Mouse (Mus musculus) MEL (cell line): ENCODE results near the gene Gabpa.

Experiments used
- CHD1 ChIP-seq: IDR thresholded peaks from 2 replicates; pipeline ENCODE4 v1.6.1; 2012; ENCODE audit warnings: low read depth, mild to moderate bottlenecking, inconsistent platforms, low read length, improper control_type of control experiment
- CHD2 ChIP-seq: IDR thresholded peaks from 2 replicates; pipeline ENCODE4 v1.6.1; 2011; ENCODE audit warnings: low read length, improper control_type of control experiment
- CTCF ChIP-seq, 3 experiments: IDR thresholded peaks in 2 of 3; conservative IDR thresholded peaks in 1 of 3; 2 replicates each; pipeline ENCODE4 v1.5.1; 2011 to 2012; ENCODE audit warnings: low read length in 3 of 3, low read depth in 2 of 3, mild to moderate bottlenecking in 2 of 3, improper control_type of control experiment in 1 of 3, inconsistent platforms in 1 of 3, mixed read lengths in 1 of 3, moderate library complexity in 1 of 3; ENCODE audit not compliant: control insufficient read depth in 1 of 3, insufficient read depth in 1 of 3, poor library complexity in 1 of 3, severe bottlenecking in 1 of 3
- EP300 ChIP-seq, 2 experiments: IDR thresholded peaks; 2 replicates each; pipeline ENCODE4 v1.6.1; 2011; ENCODE audit warnings: improper control_type of control experiment in 2 of 2, low read length in 2 of 2, low read depth in 1 of 2, mild to moderate bottlenecking in 1 of 2
- MXI1 ChIP-seq: IDR thresholded peaks from 2 replicates; pipeline ENCODE4 v1.6.1; 2011; ENCODE audit warnings: mild to moderate bottlenecking, low read depth, low read length, improper control_type of control experiment
- NRF1 ChIP-seq: IDR thresholded peaks from 2 replicates; pipeline ENCODE4 v1.6.1; 2014; ENCODE audit warnings: low read depth, mild to moderate bottlenecking, inconsistent platforms, low read length, improper control_type of control experiment, moderate library complexity; ENCODE audit not compliant: poor library complexity, insufficient read depth, severe bottlenecking
- POLR2A ChIP-seq, 2 experiments: IDR thresholded peaks; 2 replicates each; pipeline ENCODE4 v1.6.1; 2011 to 2012; ENCODE audit warnings: low read length in 2 of 2, mild to moderate bottlenecking in 2 of 2, control low read depth in 1 of 2, improper control_type of control experiment in 1 of 2, low read depth in 1 of 2, moderate library complexity in 1 of 2; ENCODE audit not compliant: control insufficient read depth in 1 of 2, insufficient read depth in 1 of 2, poor library complexity in 1 of 2
- POLR2AphosphoS5 ChIP-seq: IDR thresholded peaks from 2 replicates; pipeline ENCODE4 v1.6.1; 2012; ENCODE audit warnings: low read depth, borderline replicate concordance, mild to moderate bottlenecking, inconsistent platforms, low read length, moderate library complexity, mixed read lengths
- RCOR1 ChIP-seq: IDR thresholded peaks from 2 replicates; pipeline ENCODE4 v1.6.1; 2012; ENCODE audit warnings: low read depth, mild to moderate bottlenecking, inconsistent platforms, low read length, improper control_type of control experiment
- TAL1 ChIP-seq: IDR thresholded peaks from 2 replicates; pipeline ENCODE4 v1.6.1; 2012; ENCODE audit warnings: mild to moderate bottlenecking, inconsistent platforms, low read length, moderate library complexity, mixed read lengths
- USF1 ChIP-seq: IDR thresholded peaks from 2 replicates; pipeline ENCODE4 v1.6.1; 2014; ENCODE audit warnings: low read depth, mild to moderate bottlenecking, inconsistent platforms, low read length, improper control_type of control experiment, moderate library complexity
- USF2 ChIP-seq, 2 experiments: IDR thresholded peaks; 2 replicates each; pipeline ENCODE4 v1.6.1; 2011 to 2012; ENCODE audit warnings: improper control_type of control experiment in 2 of 2, low read length in 2 of 2, borderline replicate concordance in 1 of 2, inconsistent platforms in 1 of 2, low read depth in 1 of 2, mild to moderate bottlenecking in 1 of 2; ENCODE audit not compliant: insufficient read depth in 1 of 2
- ZMIZ1 ChIP-seq: IDR thresholded peaks from 2 replicates; pipeline ENCODE4 v1.6.1; 2012; ENCODE audit warnings: low read depth, mild to moderate bottlenecking, inconsistent platforms, low read length, improper control_type of control experiment, moderate library complexity
- ZNF384 ChIP-seq: IDR thresholded peaks from 2 replicates; pipeline ENCODE4 v1.6.1; 2012; ENCODE audit warnings: low read depth, mild to moderate bottlenecking, inconsistent platforms, low read length, improper control_type of control experiment

GRCm38 (mm10) chr16:84838576-84838975, 3.9 kb downstream of the Gabpa start:
- TF ChIP-seq EP300 (IDR thresholded peaks at IDR 0.05; ENCODE audit: low read depth in 1 of 2, low read length in 2 of 2) (no peak), CTCF (IDR thresholded peaks at IDR 0.05 in 2 of 3, conservative IDR thresholded peaks at IDR 0.05 in 1 of 3; ENCODE audit: control insufficient read depth in 1 of 3, insufficient read depth in 1 of 3, low read depth in 2 of 3, low read length in 3 of 3, poor library complexity in 1 of 3, severe bottlenecking in 1 of 3) (no peak), CHD1 (no peak), TAL1 (no peak), MXI1 (no peak), ZMIZ1 (no peak), USF2 (IDR thresholded peaks at IDR 0.05; ENCODE audit: borderline replicate concordance in 1 of 2, insufficient read depth in 1 of 2, low read depth in 1 of 2, low read length in 2 of 2) (no peak), USF1 (no peak), NRF1 (no peak), ZNF384 (no peak), RCOR1 (no peak), CHD2 (no peak), POLR2AphosphoS5 (no peak), POLR2A (IDR thresholded peaks at IDR 0.05; ENCODE audit: control insufficient read depth in 1 of 2, insufficient read depth in 1 of 2, low read depth in 1 of 2, low read length in 2 of 2, poor library complexity in 1 of 2) (no peak)
